Mouse (Mus musculus): ENCODE measurements around the gene Ndufb11.

- TF ChIP-seq POLR2A (IDR thresholded peaks at IDR 0.05; ENCODE audit: control insufficient read depth in 1 of 2, insufficient read depth in 1 of 2, low read depth in 1 of 2, low read length in 2 of 2, poor library complexity in 1 of 2) (peak; percentile 58 to 79; a peak in 3 of 4 replicates), CTCF (IDR thresholded peaks at IDR 0.05 in 2 of 3, conservative IDR thresholded peaks at IDR 0.05 in 1 of 3; ENCODE audit: control insufficient read depth in 1 of 3, insufficient read depth in 1 of 3, low read depth in 2 of 3, low read length in 3 of 3, poor library complexity in 1 of 3, severe bottlenecking in 1 of 3) (no peak), MEF2A (IDR thresholded peaks at IDR 0.05; ENCODE audit: extremely low read depth, insufficient replicate concordance, low read depth, low read length, poor library complexity, severe bottlenecking) (no peak)
These were observed at the start of gene Ndufb11, which contains the start of gene Rbm10 for GRCm38 (mm10) chrX:20617176-20617902.
